Mouse (Mus musculus) liver, adult 2 months (tissue): ENCODE data around the gene Lmx1b. TPM values are rescaled to one million over a fixed set of nuclear protein-coding genes. Genes with fewer than 3 reads are reported as not detected.

Experiments used
- DNase-seq: peaks from one replicate; pipeline ENCODE4 v3.0.0-alpha.2; 2011; ENCODE audit warnings: low read depth, low spot score; ENCODE audit errors: extremely low read depth
- H3K27ac ChIP-seq: fragments of 200-500 bp; replicated peaks from 2 replicates; pipeline ENCODE4 v1.5.1; 2012; ENCODE audit warnings: low read depth, mild to moderate bottlenecking, control low read depth, inconsistent platforms, low read length; ENCODE audit not compliant: insufficient read depth
- H3K27me3 ChIP-seq: fragments of 200-500 bp; 2 replicates; pipeline ENCODE4 v1.6.1; 2012; ENCODE audit warnings: mild to moderate bottlenecking, moderate library complexity, low read length, inconsistent platforms; ENCODE audit not compliant: control insufficient read depth, insufficient read depth
- H3K36me3 ChIP-seq: fragments of 200-500 bp; 2 replicates; pipeline ENCODE4 v1.6.1; 2012; ENCODE audit warnings: low read length, inconsistent platforms; ENCODE audit not compliant: control insufficient read depth, insufficient read depth
- H3K4me1 ChIP-seq: fragments of 200-500 bp; 2 replicates; pipeline ENCODE4 v1.6.1; 2011; ENCODE audit warnings: low read length; ENCODE audit not compliant: control insufficient read depth, insufficient read depth
- H3K4me3 ChIP-seq: fragments of 200-500 bp; 2 replicates; pipeline ENCODE4 v1.5.1; 2011; ENCODE audit warnings: low read depth, mild to moderate bottlenecking, control low read depth, low read length, moderate library complexity; ENCODE audit not compliant: insufficient read depth
- H3K79me2 ChIP-seq: fragments of 200-500 bp; 2 replicates; pipeline ENCODE4 v1.6.1; 2012; ENCODE audit warnings: inconsistent platforms, mild to moderate bottlenecking, low read length, moderate library complexity; ENCODE audit not compliant: control insufficient read depth, insufficient read depth
- H3K9ac ChIP-seq: fragments of 200-500 bp; 2 replicates; pipeline ENCODE4 v1.6.1; 2012; ENCODE audit warnings: low read depth, mild to moderate bottlenecking, control low read depth, inconsistent platforms, low read length
- CTCF ChIP-seq: fragments of 200-500 bp; IDR thresholded peaks from 2 replicates; pipeline ENCODE4 v1.5.1; 2011; ENCODE audit warnings: low read depth, low read length, control low read depth
- POLR2A ChIP-seq: fragments of 200-500 bp; IDR thresholded peaks from 2 replicates; pipeline ENCODE4 v1.6.1; 2011; ENCODE audit warnings: low read length, control low read depth; ENCODE audit not compliant: insufficient read depth; ENCODE audit errors: extremely low read depth
- WGBS: fragments of 180-500 bp; shearing (Covaris S2); methylation state at CpG from one replicate; pipeline ENCODE4 v1.1.7; 2018; 5-methylcytosine and 5-hydroxymethylcytosine counted together
- polyA plus RNA-seq: library from polyadenylated mRNA; depleted of rRNA; stranded (reverse); fragments of >200 nt; gene quantifications from 2 replicates; pipeline ENCODE4 v1.2.3, GENCODE M21; 2012
- total RNA-seq: library from RNA; depleted of rRNA; stranded (reverse); fragments of >200 nt; gene quantifications from 2 replicates; pipeline ENCODE4 v1.2.3, GENCODE M21; 2014

Gene Lmx1b
- total and polyA plus RNA-seq, 2 experiments, result not detected

DNA sequence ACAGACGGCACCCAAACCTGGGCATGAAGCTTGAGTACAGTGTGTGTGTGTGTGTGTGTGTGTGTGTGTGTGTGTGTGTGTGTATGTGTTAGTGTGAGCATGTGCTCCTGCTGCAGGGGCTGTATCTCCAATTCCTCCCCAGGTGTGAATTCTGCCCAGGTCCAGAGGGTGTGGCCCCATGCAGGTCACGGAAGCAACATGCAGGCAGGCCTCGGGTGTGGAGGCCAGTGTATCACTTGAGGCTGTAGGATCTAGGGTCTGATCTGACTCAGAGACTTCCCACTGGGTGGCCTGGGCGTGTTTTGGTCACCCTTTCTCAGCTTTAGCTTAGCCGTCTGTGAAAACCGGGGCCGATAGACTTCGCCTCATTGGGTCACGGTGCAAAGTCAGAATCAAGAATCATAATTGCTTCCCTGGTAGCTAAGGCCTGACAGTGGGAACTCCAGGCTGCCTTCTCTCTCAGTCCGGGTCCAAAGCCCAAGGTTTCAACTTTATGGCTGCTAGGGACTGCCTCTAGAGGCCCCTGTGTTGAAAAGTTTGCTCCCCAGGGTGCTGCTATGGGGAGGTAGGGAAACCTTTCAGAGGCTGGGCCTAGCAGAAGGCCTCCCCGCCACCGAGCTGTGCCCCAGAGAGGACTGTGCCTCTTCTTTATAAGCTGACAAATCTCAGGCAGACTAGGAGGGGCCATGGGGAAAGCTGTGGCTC is 38.8 kb upstream of the Lmx1b start:
- Histone ChIP-seq H3K9ac (no peak overlapping the region), H3K79me2 (no peaks in the 10 kb centered on the region), H3K27ac (no peak overlapping the region), H3K4me1 (no peaks in the 10 kb centered on the region), H3K27me3 (no peaks in the 10 kb centered on the region), H3K36me3 (no peaks in the 10 kb centered on the region), H3K4me3 (no peak overlapping the region)
- no peak for TF ChIP-seq POLR2A
- TF ChIP-seq CTCF, result no peak
- 85% methylated on average over 12 of the region's 12 CpGs for WGBS
- no peak for DNase-seq

DNA sequence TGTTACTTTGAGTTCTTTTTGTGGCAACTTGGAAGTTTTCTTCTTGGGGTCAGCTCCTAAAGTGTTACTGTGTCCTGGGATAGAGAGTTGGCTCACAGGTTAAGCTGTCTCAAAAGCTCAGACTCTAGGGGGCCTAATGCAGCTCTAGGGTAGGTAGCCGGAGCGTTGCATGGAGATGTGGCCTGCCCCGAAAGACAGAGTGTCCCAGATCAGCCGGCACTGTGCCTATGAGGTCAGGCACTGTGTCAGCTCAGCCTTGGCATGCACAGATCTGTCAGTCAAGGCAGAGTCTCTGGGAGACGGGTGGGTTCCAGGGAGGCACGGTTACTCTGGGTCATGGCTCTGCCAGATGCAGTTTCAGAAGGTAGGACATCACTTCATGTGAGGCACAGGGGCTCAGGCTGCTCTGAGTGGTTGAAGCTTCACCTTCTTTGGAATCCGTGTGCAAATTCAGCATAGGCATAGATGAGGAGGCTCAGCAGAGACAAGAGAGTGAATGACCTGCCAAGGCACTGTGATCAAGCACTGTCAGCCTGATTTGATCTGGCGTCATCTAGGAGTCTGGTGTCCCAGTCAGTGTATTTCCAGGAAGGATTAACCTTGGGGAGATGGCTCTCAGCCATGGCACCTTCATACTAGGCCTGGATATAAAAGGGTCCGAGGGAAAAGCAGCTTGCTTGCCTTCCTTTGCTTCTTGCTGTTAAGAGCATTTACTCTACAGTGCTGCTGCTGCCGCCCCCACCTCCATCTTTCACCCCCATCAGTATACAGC is 32.6 kb upstream of the Lmx1b start:
- WGBS, result 74% methylated on average over 10 of the region's 10 CpGs
- Histone ChIP-seq H3K79me2 (no peaks in the 10 kb centered on the region), H3K4me3 (no peak overlapping the region), H3K9ac (no peak overlapping the region), H3K4me1 (no peaks in the 10 kb centered on the region), H3K27ac (no peak overlapping the region), H3K27me3 (no peaks in the 10 kb centered on the region), H3K36me3 (no peaks in the 10 kb centered on the region)
- TF ChIP-seq CTCF, result no peak
- TF ChIP-seq POLR2A, result no peak
- no peak for DNase-seq

DNA sequence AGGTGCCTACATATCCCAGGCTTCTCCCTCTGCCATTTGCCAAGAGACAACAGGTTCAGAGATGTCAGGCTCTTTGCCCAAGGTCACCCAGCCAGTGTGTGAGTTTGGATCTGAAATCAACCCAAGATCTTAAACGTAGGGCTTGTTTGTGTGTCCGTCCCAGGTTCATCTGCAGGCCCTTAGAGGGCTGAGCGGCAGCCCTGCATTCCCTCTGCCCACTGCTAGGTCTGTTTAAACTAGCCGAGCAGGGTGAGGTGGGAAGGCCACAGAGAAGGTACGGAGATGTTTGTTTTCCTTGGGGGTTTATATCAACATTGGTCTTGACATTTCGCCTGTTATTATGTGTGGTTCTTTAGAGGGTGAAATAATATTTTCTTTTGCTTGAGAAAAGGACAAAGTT is 28.4 kb upstream of the Lmx1b start:
- TF ChIP-seq CTCF, result no peak
- no peak for TF ChIP-seq POLR2A
- no peaks in the 10 kb centered on the region for H3K79me2 ChIP-seq
- H3K27me3 ChIP-seq, result peaks cover 3% of the 10 kb centered on the region; the same call in 1 of the 2 replicates
- H3K36me3 ChIP-seq, result no peaks in the 10 kb centered on the region
- H3K9ac ChIP-seq, result no peak overlapping the region
- DNase-seq, result no peak
- no peak overlapping the region for H3K27ac ChIP-seq
- WGBS, result 43% methylated on average over 6 of the region's 6 CpGs
- H3K4me1 ChIP-seq, result no peaks in the 10 kb centered on the region
- no peak overlapping the region for H3K4me3 ChIP-seq

GRCm38 (mm10) chr2:33666388-33666945 is 26.2 kb upstream of the Lmx1b start:
- TF ChIP-seq POLR2A (no peak), CTCF (no peak)
- no peak for DNase-seq

DNA sequence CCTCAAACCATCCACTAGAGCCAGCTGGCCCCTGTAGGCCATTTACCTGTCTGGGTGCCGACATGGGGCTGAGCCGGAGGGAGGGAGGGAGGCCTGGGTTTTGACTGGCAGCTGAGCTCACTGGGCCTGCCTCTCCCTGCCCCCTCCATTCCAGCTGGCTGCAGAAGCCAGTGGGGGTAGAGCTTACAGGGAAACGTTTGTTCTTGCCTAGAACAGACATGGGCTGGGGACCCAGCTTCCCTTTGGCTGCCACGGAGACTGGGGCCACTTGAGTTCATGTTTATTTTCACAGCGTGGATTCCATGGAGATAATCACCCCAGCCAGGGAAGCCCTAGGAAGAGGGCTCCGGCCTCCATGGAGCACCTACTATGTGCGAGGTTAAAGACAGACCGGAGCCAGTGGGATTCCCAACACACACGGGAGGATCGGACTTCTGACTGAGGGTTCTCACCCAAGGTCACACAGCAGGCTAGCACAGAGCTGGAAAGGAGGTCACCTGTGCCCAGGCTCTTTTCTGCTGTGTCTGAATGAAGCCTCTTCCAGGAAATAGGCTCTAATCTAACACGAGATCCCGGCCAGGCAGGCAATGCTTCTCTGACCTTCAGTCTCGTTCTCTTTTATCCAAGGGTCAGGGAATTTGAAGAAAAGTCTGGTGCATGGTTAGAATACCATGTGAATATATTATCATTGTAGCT is 25.2 kb upstream of the Lmx1b start:
- TF ChIP-seq POLR2A (no peak), CTCF (no peak)

More at GRCm38 (mm10) chr2:33666388-33666945, 26.2 kb upstream of the Lmx1b start:
- H3K4me1 ChIP-seq, result no peaks in the 10 kb centered on the region
- H3K36me3 ChIP-seq, result no peaks in the 10 kb centered on the region
- H3K9ac ChIP-seq, result no peak overlapping the region
- no peaks in the 10 kb centered on the region for H3K79me2 ChIP-seq
- WGBS, result 33% methylated on average over 11 of the region's 11 CpGs
- peaks cover 3% of the 10 kb centered on the region; the same call in 1 of the 2 replicates for H3K27me3 ChIP-seq
- no peak overlapping the region for H3K4me3 ChIP-seq
- no peak overlapping the region for H3K27ac ChIP-seq

More for the DNA sequence above, 25.2 kb upstream of the Lmx1b start:
- 8% methylated on average over 13 of the region's 13 CpGs for WGBS
- no peak overlapping the region for H3K9ac ChIP-seq
- H3K4me3 ChIP-seq, result no peak overlapping the region
- H3K36me3 ChIP-seq, result no peaks in the 10 kb centered on the region
- H3K27ac ChIP-seq, result no peak overlapping the region
- peaks cover 3% of the 10 kb centered on the region; the same call in 1 of the 2 replicates for H3K27me3 ChIP-seq
- no peaks in the 10 kb centered on the region for H3K79me2 ChIP-seq
- H3K4me1 ChIP-seq, result no peaks in the 10 kb centered on the region
- no peak for DNase-seq
